Mouse (Mus musculus): ENCODE data around the gene Chn1. TPM values are rescaled to one million over a fixed set of nuclear protein-coding genes. Genes with fewer than 3 reads are reported as not detected.

Gene Chn1
- polyA plus RNA-seq, 1 experiment from 2014 or later: 94.9 TPM

DNA sequence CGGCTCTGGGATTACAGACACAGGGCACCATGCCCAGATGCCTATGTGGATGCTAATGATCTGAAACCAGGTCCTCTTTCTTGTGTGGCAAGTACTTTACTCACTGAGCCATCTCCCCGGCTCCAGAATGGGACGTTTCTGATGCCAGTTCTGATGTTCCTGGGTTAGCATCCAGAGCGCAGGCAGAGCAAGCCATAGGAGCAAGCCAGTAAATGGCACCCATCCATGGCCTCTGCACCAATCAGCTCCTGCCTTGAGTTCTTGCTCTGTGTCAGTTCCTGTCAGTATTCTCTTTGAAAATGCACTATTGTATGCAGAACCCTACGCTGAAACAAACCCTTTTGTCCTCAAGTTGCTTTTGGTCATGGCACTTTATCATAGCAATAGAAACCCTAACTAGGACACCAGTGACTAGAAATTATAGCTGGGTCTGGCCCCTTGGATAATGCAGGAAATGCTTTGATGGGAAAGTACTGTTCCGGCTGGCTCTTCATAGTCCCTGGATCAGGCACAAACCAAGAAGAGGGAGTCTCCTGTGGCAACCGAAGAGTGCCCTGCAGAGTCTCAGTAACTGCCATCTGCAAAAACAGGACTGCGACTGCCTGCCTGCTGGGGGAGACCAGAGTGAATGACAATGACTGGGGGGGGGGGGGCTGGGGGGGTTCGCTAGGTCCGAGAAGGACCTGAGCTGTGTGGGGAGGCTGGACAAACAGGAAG is 188.6 kb downstream of the Chn1 start:
- ATAC-seq (replicated peaks): no peak
- 44% methylated on average over 10 of the region's 10 CpGs for WGBS
- Histone ChIP-seq H3K36me3 (no peaks in the 10 kb centered on the region), H3K9me3 (no peaks in the 10 kb centered on the region), H3K4me3 (no peak overlapping the region), H3K27me3 (no peaks in the 10 kb centered on the region), H3K4me1 (peaks cover 27% of the 10 kb centered on the region), H3K27ac (replicated peaks) (no peak overlapping the region), H3K4me2 (replicated peaks) (no peak overlapping the region), H3K9ac (replicated peaks) (no peak overlapping the region)

DNA sequence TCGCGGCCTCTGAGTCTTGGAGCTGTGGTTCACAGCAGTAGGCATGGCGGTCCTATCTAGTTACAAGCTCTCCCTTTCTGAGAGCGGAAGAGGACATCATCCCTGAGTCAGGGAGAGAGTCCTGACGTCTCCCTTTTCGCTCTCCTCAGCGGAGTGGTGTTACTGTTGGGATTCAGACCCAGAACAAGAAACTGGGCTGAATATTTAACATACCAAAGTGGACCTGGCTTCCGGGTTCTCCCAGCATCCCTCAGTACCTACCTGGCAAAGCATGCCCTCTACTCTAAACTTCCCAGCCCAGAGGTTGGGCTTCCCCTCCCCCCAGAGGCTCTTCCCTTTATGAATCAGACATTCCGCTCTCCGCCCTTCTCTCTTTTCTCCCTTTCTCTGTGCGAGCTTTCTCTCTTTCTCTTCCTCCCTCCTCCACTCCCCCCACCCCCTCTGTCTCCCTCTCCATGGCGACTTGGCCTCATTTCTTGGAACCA is 189.8 kb downstream of the Chn1 start:
- Histone ChIP-seq H3K36me3 (no peaks in the 10 kb centered on the region), H3K27me3 (no peaks in the 10 kb centered on the region), H3K4me3 (peak overlapping the region; percentile 41), H3K27ac (replicated peaks) (no peak overlapping the region), H3K4me1 (peaks cover 25% of the 10 kb centered on the region), H3K9me3 (no peaks in the 10 kb centered on the region), H3K9ac (replicated peaks) (peak overlapping the region; percentile 28), H3K4me2 (replicated peaks) (peak overlapping the region; percentile 61)
- peak; percentile 57; the same call in 1 of the 2 replicates for ATAC-seq (replicated peaks)
- WGBS: 13% methylated on average over 12 of the region's 12 CpGs

DNA sequence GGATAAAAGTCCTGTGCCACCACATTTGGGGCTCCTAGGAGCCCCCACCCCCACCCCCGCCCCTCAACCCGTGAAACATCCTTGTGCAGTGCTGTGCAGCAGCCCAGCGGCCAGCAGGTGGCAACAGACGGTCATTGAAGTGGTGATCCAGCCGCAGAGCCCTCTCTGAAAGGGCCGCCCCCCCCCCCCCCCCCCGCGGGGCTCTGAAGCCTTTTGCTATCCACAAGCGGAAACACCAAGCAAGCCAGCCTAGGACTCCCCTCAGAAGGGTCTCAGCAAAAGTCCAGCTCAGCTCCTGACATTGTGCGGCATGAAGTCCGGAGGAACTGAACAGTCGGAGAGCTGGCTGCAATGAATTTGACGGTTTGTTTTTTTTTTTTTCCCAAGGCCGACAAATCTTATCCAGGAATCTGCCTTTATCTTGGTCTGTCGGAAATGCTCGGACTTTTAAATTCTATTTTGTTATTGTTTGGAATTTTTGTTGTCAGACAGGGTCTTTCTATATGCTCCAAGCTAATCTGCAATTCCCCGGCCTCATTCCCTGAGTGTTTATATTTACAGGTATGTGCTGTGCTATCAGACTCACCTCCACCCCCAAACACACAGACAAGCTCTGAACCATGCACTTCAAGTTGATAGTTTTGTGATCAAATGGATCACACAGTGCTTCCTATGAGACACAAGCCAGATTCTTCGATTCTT is 190.3 kb downstream of the Chn1 start:
- WGBS: 3% methylated on average over 16 of the region's 18 CpGs
- Histone ChIP-seq H3K36me3 (no peaks in the 10 kb centered on the region), H3K9ac (replicated peaks) (peak overlapping the region; percentile 28), H3K9me3 (no peaks in the 10 kb centered on the region), H3K4me2 (replicated peaks) (peak overlapping the region; percentile 61), H3K4me3 (peak overlapping the region; percentile 41), H3K27me3 (no peaks in the 10 kb centered on the region), H3K27ac (replicated peaks) (no peak overlapping the region), H3K4me1 (peaks cover 20% of the 10 kb centered on the region)
- peak; percentile 84 for ATAC-seq (replicated peaks)

DNA sequence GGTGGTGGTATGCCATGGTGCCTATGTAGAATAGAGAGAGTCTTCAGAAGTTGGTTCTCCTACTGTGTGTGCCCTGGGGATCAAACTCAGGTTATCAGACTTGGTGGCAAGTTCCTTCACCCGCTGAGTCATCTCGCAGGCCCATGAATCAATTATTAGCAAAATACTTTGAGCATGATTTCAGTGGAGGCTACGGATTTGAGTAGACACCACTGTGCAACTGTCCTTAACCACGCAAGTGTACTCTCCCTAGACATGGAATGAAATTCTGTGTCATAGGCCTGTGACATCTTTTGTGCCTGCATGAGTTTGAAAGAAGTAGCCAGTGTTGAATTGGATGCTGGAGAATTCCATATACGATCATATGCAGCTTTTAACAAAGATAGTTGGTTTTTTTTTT is 194.4 kb downstream of the Chn1 start:
- Histone ChIP-seq H3K4me1 (peaks cover 14% of the 10 kb centered on the region), H3K4me3 (no peak overlapping the region), H3K27ac (replicated peaks) (no peak overlapping the region), H3K9ac (replicated peaks) (no peak overlapping the region), H3K4me2 (replicated peaks) (no peak overlapping the region), H3K9me3 (no peaks in the 10 kb centered on the region), H3K27me3 (no peaks in the 10 kb centered on the region), H3K36me3 (no peaks in the 10 kb centered on the region)
- 85% methylated on average over 5 of the region's 5 CpGs for WGBS
- ATAC-seq (replicated peaks): no peak

DNA sequence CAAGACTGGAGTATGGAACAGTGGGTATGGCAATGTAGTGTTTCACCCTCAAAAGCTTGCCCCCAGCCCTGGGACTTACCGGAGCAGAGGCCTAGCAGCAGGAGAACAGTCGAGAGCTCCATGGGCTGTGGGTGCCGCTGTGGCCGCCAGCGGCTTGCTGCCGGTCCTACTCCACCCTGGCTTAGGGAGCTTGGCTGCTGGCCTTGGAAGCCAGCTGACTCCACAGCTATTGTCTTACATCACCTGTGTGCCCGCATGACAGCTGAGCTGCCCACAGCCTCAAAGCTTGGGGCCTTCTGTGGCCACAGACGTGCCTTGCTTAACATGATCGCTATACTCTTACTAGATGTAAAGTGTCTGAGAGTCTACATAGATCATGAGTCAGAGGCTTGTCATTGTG is 195.0 kb downstream of the Chn1 start, which contains the start of gene Chrna1:
Chrna1 (minus strand) TSS at position 173 of the 400 bp plus-strand sequence.
- Histone ChIP-seq H3K27ac (replicated peaks) (no peak within 1 kb of the TSS), H3K36me3 (no peaks in the 10 kb centered on the region), H3K9ac (replicated peaks) (no peak within 1 kb of the TSS), H3K4me2 (replicated peaks) (no peak within 1 kb of the TSS), H3K27me3 (no peaks in the 10 kb centered on the region), H3K4me3 (no peak within 1 kb of the TSS), H3K9me3 (no peaks in the 10 kb centered on the region), H3K4me1 (peaks cover 9% of the 10 kb centered on the region)
- WGBS: 90% methylated on average over 9 of the region's 9 CpGs
- no peak for ATAC-seq (replicated peaks)

DNA sequence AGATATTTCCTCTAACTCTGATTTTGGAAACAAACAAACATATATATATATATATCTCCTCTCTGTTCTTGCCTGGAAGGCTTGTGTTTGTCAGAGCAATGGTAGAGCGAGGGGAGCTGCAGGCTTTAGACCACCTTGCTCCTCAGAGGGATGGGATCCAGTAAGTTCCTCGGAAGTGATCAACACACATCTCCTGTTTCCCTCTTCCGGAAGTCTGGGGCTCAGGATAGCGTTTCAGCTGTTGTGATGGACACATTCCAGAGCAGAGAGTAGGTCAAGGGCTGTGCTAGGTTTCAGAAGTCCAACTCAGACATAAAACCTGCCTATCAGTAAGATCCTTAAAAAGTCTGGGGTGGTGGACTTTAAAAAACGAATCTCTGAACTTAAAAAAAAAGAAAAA is 196.0 kb downstream of the Chn1 start:
- H3K4me1 ChIP-seq: no peaks in the 10 kb centered on the region
- H3K36me3 ChIP-seq: no peaks in the 10 kb centered on the region
- no peak overlapping the region for H3K9ac ChIP-seq (replicated peaks)
- no peaks in the 10 kb centered on the region for H3K9me3 ChIP-seq
- WGBS: 76% methylated on average over 5 of the region's 5 CpGs
- no peaks in the 10 kb centered on the region for H3K27me3 ChIP-seq
- no peak overlapping the region for H3K4me3 ChIP-seq
- no peak overlapping the region for H3K27ac ChIP-seq (replicated peaks)
- H3K4me2 ChIP-seq (replicated peaks): no peak overlapping the region
- no peak for ATAC-seq (replicated peaks)

DNA sequence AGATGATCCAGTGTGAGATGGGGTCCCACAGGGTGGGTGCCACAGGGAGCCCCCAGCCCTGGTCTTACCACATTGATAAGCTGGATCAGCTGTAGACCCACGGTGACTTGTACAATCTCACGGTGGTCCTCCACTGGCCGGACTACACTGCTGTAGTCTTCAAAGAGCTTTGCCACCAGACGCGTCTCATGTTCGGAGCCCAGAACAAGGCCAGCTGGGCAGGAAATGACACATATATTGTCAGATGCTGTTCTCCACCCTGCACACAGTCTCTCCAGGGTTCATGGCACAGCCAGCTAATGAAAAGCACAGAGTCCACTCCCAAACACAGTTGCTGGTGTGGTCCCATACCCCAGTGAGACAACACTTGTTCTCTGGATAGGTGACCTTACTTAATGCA is 200.7 kb downstream of the Chn1 start:
- Histone ChIP-seq H3K4me3 (no peak overlapping the region), H3K27me3 (no peaks in the 10 kb centered on the region), H3K9me3 (no peaks in the 10 kb centered on the region), H3K36me3 (no peaks in the 10 kb centered on the region), H3K27ac (replicated peaks) (no peak overlapping the region), H3K4me1 (peaks cover 16% of the 10 kb centered on the region), H3K4me2 (replicated peaks) (no peak overlapping the region), H3K9ac (replicated peaks) (no peak overlapping the region)
- WGBS: 94% methylated on average over 6 of the region's 6 CpGs
- no peak for ATAC-seq (replicated peaks)

DNA sequence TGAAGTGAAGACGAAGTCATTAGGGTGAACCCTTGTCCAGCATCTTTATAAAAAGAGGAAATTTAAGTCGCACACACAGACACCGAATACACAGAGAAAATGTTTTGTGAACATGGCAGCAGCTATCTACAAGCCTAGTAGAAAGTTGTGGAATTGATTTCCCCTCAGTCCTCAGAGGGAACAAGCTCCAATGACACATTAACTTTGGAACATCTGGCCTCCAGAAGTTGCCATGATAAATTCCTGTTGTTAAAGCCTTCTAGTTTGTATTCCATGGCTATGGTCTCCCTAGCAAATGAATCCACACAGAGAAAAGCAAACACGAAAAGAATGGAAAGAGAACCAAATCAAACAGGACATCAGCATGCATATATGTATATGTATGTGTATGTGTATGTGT is 201.6 kb downstream of the Chn1 start:
- peaks cover 16% of the 10 kb centered on the region for H3K4me1 ChIP-seq
- H3K4me3 ChIP-seq: no peak overlapping the region
- H3K9ac ChIP-seq (replicated peaks): no peak overlapping the region
- no peaks in the 10 kb centered on the region for H3K36me3 ChIP-seq
- ATAC-seq (replicated peaks): no peak
- no peak overlapping the region for H3K4me2 ChIP-seq (replicated peaks)
- no peaks in the 10 kb centered on the region for H3K27me3 ChIP-seq
- peak overlapping the region; percentile 90 for H3K27ac ChIP-seq (replicated peaks)
- no peaks in the 10 kb centered on the region for H3K9me3 ChIP-seq
- 87% methylated on average over 4 of the region's 4 CpGs for WGBS

DNA sequence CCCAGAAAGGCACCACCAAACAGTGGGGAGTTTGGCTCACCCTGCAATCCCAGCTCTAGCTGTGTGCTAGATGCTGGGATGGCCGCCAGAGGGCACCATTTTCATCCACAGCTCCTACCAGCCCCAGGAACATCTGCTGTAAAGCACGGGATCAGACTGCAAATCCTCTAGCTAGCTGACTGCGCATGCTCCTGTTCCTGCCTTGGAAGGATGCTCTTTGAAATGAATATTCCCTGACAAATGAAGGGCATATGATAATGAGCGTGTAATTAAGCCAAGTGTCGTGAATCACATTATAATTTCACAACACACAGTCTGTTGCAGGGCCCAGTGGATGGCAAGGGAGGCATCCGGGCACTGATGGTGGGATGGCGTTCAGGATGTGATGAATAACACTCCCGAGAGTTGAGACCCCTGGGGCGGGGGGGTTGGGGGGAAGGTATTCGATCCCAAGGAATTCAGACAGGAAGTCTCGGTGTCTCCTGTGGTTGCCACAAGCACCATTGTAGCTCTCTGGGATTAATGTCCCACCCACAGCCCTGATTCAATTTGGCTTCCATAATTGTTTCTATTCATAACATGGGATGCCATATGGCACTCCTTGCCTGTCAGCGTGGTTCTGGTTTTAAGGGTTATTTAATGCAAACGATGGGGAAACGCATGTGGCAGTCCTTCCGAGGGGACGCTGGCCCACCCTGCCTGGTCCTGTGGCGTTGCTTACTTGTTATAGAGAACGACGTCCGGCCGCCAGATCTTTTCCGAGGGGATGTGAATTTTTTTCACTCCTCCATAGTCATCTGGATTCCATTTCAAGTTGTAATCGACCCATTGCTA is 202.4 kb downstream of the Chn1 start:
- H3K9ac ChIP-seq (replicated peaks): peak overlapping the region; percentile 17; the same call in 1 of the 2 replicates
- WGBS: 14% methylated on average over 23 of the region's 23 CpGs
- ATAC-seq (replicated peaks): peak; percentile 97
- H3K27me3 ChIP-seq: 0 out of 2 replicates have a peak, but pooled peaks cover 3% of the 10 kb centered on the region
- peak overlapping the region; percentile 90 for H3K27ac ChIP-seq (replicated peaks)
- H3K4me3 ChIP-seq: peak overlapping the region; percentile 34
- H3K9me3 ChIP-seq: no peaks in the 10 kb centered on the region
- peak overlapping the region; percentile 44 for H3K4me2 ChIP-seq (replicated peaks)
- H3K4me1 ChIP-seq: peaks cover 16% of the 10 kb centered on the region
- no peaks in the 10 kb centered on the region for H3K36me3 ChIP-seq

DNA sequence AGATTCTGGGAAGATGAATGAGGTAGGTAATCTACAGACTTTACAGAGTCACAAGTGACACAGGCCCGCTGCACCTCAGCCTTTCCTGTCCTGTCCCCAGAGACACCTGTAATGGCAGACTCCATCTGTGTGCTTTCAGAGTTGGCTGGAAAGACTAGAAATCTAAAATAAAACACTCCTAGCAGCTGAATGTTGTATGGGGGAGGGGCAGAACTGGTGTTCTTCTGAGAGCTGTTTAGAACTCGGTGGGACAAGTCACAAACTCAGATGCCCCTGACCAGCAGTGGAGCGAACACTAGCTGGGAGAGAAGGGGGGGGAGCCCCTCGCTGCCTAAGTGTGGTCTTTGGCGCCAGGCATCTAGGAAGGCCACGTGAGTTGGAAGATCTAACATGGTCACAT is 203.2 kb downstream of the Chn1 start:
- no peaks in the 10 kb centered on the region for H3K9me3 ChIP-seq
- H3K9ac ChIP-seq (replicated peaks): no peak overlapping the region
- 0 out of 2 replicates have a peak, but pooled peaks cover 3% of the 10 kb centered on the region for H3K27me3 ChIP-seq
- peak overlapping the region; percentile 60; the same call in 1 of the 2 replicates for H3K27ac ChIP-seq (replicated peaks)
- ATAC-seq (replicated peaks): peak; percentile 4; the same call in 1 of the 2 replicates
- H3K4me2 ChIP-seq (replicated peaks): no peak overlapping the region
- H3K4me1 ChIP-seq: peaks cover 16% of the 10 kb centered on the region
- no peak overlapping the region for H3K4me3 ChIP-seq
- WGBS: 77% methylated on average over 6 of the region's 6 CpGs
- no peaks in the 10 kb centered on the region for H3K36me3 ChIP-seq

DNA sequence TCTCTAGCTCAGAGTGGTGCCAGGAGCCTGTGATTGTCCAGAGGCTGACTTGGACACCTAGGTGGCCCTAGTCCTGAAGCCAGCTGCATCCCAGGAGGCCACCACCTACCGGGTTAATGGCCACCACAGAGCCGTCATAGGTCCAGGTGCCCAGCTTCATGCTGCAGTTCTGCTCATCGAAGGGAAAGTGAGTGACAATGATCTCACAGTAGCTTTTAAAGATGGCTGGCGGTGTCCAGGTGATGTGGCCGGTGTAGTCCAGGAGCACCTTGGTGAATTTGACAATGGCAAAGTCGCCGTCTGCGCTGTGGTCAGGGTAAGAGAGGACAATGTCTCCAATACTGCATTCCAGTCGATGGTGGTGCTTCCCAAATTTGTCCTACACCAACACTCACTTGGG is 203.8 kb downstream of the Chn1 start:
- Histone ChIP-seq H3K36me3 (no peaks in the 10 kb centered on the region), H3K9me3 (no peaks in the 10 kb centered on the region), H3K4me3 (no peak overlapping the region), H3K9ac (replicated peaks) (no peak overlapping the region), H3K27me3 (0 out of 2 replicates have a peak, but pooled peaks cover 3% of the 10 kb centered on the region), H3K4me1 (peaks cover 16% of the 10 kb centered on the region), H3K4me2 (replicated peaks) (no peak overlapping the region), H3K27ac (replicated peaks) (no peak overlapping the region)
- ATAC-seq (replicated peaks): no peak
- WGBS: 93% methylated on average over 9 of the region's 9 CpGs

Measured in forebrain, embryonic 15.5 days (tissue).